Mouse (Mus musculus) right cerebral cortex, adult 2 months (tissue): ENCODE results near the gene Ucn2.

Source experiments
- DNase-seq, 2 experiments: peaks; one replicate each; pipeline ENCODE4 v3.0.0; 2021 to 2022; ENCODE audit warnings: low spot score in 2 of 2

The Ucn2 gene

GRCm38 (mm10) chr9:108992085-108992469, 6.3 kb downstream of the Ucn2 start:
- peak in 1 of 2 experiments; percentile 25 for DNase-seq

GRCm38 (mm10) chr9:108992620-108993361, 7.0 kb downstream of the Ucn2 start:
- DNase-seq: no peak

DNA sequence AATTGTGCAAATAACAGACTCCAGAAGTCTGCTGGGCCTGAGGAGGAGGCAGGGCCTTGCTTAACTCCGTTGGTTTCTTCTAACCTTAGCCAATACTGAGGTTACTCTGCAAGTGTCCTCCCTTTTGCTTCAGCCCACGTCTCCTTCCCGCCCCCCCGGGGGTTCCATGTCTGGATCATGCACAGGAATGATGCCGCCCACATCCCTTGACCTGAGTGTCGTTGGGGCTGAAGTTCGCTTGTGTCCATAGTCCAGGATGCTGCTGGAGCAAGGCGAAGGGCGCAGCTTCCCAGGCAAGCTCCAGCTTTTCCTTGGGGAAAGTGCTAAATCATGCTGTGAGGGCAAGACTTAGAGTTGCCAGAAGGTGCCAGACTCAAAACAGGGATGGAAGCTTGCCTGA, 10.6 kb downstream of the Ucn2 start:
- DNase-seq: no peak

GRCm38 (mm10) chr9:108998287-108999166, 12.7 kb downstream of the Ucn2 start:
- peak; percentile 29 to 41 for DNase-seq

DNA sequence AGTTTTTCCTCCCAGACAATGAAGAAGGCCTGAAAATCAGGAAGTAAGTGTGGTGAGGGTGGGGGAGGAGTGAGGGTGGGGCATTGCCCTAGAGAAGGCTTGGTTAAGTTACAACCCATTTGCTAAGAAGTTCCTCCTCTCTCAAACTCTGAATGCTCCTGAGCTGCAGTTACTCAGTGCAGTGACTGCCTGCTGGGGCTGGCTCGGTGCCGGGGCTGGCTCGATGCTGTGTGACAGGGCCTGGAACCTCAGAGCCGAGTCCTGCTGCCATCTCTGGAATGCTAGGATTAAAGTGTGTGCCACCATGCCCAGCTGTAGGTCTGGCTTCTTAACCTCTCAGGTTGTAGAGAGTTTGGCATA, 13.3 kb downstream of the Ucn2 start:
- DNase-seq: no peak

DNA sequence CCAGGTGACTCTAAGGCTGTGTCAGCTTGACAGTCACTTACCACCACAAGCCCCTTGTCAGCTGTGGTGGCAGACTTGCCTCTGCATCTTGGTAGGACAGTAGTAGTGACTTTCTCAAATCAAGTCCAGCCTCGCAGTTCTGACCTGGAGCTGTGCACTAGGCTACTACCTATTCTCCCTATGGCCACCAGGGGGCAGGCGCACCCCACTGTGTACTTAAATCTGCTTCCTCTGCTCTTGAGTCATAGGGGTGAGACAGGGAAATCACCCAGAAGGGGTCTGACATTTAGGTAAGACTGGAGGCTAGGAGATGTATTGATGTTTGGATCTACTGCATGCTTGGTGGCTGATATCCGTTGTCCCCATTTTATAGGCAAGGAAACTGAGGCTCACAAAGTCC, 14.9 kb downstream of the Ucn2 start:
- DNase-seq: peak; percentile 69 to 83

- DNase-seq: peak; percentile 57
These were observed 17.4 kb downstream of the Ucn2 start for GRCm38 (mm10) chr9:109003201-109003600.

DNA sequence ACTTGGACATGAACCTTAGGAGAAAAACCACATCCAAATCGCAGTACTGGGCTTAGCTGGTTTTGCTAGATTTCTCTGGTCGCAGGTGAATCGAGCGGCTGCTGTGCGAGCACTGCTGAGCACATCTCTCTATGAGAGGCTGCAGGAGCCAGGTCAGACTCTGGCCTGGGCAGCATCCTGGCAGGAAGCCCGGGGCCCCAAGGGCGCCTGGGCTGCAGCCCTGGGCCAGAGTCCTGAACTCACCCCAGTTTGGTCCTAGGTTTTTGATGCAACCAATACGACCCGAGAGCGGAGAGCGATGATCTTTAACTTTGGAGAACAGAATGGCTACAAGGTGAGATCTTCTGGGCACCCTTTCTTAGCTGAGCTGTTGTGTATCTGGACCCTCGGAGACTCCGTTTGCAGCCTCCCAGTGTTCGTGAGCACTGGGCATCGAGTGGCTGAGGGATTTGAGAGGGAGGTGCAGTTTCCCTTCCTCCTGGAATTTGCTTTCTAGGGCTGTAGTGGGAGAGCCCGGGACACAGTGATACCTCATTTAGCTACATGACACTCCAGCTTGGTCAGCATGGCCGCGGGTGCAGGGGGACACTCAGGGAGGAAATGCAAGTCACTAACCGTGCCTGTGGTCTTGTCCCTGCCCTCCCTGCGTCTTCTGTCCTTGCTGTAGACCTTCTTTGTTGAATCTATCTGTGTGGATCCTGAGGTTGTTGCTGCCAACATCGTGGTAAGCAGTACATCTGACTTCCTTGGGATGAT, 21.4 kb downstream of the Ucn2 start:
- no peak for DNase-seq

DNA sequence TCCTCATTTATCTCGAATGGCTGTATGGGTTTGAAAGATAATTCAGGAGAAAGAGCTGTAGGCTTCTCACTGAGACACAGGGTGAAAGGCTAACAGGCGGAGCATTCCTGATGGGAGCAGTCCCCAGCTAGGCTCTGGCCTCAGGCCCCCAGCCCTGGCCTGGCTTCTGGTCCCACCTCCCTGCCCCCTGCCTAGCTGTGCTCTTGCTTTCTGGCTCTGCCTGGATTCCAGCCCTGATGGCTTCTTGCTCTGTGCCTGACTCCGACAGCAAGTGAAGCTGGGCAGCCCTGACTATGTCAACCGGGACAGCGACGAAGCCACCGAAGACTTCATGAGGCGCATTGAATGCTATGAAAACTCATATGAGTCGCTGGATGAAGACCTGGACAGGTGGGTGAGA, 22.3 kb downstream of the Ucn2 start:
- no peak for DNase-seq

GRCm38 (mm10) chr9:109008994-109009635, 23.3 kb downstream of the Ucn2 start:
- DNase-seq: peak; percentile 70

DNA sequence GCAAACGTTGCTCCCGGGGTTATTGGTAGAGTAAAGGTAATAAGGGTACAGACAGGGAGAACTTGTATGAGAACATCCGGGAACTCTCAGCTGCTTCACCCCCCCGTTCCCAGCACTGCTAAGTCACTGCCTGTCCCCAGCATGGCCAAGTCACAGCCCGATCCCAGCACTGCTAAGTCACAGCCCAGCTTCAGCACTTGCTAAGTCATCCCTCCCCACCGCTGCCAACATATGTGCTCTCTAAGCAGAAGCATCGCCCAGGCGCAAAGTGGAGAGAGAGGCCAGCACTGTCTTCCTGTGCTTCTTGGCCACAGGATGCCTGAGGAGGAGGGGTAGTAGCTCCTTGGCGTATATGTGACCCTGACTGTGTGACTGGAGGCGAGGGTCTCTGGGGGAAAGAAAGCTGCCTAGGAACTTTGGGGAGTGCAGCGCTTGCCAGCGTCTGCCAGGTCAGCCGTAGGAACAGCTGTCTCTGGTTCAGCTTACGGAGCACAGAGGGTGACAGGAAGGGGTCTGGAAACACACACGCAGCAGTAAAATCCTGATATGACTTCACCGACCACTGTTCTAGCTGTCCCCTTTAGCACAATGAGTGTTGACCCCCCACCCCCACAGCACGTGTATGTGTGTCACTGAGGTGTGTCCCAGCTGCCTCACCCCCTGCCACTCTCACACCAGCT, 24.0 kb downstream of the Ucn2 start:
- DNase-seq: peak; percentile 51 to 56

DNA sequence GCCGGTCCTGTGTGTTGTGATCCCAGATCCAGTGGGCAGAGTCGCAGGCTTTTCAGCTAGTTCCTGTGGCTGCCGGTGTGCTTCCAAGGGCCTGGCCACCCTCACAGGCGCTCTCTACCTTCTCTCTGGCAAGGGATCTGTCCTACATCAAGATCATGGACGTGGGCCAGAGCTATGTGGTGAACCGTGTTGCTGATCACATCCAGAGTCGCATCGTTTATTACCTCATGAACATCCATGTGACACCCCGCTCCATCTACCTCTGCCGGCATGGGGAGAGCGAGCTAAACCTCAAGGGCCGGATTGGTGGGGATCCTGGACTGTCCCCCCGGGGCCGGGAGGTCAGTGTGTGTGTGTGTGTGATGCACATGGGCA, 24.5 kb downstream of the Ucn2 start:
- DNase-seq: no peak

- DNase-seq: no peak
These were observed 29.6 kb downstream of the Ucn2 start for GRCm38 (mm10) chr9:109015397-109015796.

GRCm38 (mm10) chr9:109016973-109017604, 31.3 kb downstream of the Ucn2 start:
- DNase-seq: no peak

DNA sequence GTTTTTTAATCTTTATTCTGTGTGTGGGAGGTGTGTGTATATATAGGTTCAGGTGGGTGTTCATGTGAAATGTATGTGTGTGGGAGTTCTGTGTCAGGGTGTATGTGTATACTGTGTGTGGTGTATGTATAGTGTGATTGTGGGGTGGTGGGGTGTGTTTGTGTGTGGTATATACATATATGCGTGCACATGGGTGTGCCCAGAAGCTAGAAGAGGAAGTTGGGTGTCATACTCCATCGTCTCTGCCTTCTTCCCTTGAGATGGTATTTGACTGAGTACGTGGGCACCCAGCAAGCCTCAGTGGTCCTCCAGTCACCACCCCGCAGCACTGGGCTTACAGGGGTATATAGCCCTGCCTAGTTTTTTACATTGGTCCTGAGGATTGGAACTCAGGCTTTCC, 35.6 kb downstream of the Ucn2 start:
- peak in 1 of 2 experiments; percentile 11 for DNase-seq

DNA sequence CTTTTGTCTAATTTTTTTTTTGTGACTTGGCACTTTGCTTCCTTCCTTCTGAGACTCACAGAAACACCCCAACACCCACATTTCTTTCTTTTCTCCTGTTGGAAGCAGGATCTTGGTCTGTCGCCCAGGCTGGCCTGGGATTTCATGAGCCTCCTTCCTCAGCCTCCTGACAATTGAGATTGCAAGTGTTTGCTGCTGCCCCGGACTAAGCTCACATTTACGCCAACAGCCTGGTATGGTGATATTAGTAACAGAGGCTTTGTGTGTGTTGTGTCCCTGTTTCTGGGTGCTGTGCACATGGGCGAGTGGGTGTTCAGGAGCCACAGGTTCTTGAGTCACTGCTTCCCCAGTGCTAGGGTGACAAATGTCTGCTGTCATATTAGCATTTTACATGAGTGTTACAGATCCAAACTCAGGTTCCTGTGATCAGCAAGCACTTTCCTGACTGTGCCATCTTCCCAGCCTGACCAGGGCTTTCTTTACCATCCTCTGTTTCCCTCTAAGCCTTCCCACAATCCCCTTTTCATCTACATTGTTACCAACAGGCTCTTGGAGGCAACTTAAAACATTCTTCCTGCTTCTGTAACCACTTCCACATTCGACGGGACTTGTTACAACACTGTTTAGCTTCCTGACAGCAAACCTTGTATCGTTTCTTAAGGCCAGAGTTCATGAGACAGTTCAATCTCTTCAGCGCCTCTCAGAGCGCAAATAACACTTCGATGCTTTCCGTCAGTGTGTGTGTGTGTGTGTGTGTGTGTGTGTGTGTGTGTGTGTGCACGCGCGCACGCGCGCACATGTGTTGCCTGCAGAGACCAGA, 37.3 kb downstream of the Ucn2 start:
- peak; percentile 59 to 70 for DNase-seq

- no peak for DNase-seq
These were observed 41.7 kb downstream of the Ucn2 start for GRCm38 (mm10) chr9:109027521-109027920.

DNA sequence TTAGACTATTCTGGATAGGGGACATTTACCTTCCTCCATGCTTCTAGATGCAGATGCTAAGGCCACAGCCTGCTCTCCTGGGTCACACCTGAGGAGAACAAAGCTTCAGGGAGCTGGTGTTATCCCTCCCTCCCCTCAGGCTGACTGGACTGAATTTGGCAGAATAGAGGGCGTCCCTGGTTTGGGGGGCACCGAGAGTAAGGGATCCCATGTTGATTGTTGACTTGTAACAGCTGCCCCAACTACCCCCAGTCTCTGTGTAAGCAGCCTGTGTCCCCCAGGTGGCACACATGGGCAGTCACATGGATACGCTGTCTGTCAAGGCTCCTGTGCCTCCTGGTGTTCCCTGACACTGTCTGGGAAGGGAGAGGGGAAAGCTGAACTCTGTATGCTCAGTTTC, 42.6 kb downstream of the Ucn2 start:
- no peak for DNase-seq

GRCm38 (mm10) chr9:109028919-109029318, 43.1 kb downstream of the Ucn2 start:
- no peak for DNase-seq

GRCm38 (mm10) chr9:109030312-109030711, 44.5 kb downstream of the Ucn2 start:
- DNase-seq: no peak
